Mouse (Mus musculus): ENCODE results near the gene Rnf220. TPM values are rescaled to one million over a fixed set of nuclear protein-coding genes. Genes with fewer than 3 reads are reported as not detected.

Gene Rnf220
- polyA plus RNA-seq, 1 experiment from 2014 or later: 17.3 TPM

GRCm38 (mm10) chr4:117535496-117536200 lies 38.8 kb upstream of the Rnf220 start:
- DNase-seq (no peak), ATAC-seq (no peak)
- Histone ChIP-seq H3K36me3 (replicated peaks; ENCODE audit: insufficient read depth, low read length) (no peaks in the 10 kb centered on the region), H3K27ac (ENCODE audit: low read depth) (no peak overlapping the region), H3K9ac (replicated peaks) (no peak overlapping the region), H3K4me2 (ENCODE audit: low read depth, low read length) (no peak overlapping the region), H3K27me3 (ENCODE audit: insufficient read depth, low read length) (no peaks in the 10 kb centered on the region), H3K4me1 (ENCODE audit: insufficient read depth) (no peaks in the 10 kb centered on the region; the same call in 1 of the 2 replicates), H3K4me3 (ENCODE audit: low read depth, low read length) (no peak overlapping the region), H3K9me3 (ENCODE audit: low read length) (no peaks in the 10 kb centered on the region)
- no peak for TF ChIP-seq EP300 (IDR thresholded peaks at IDR 0.05; ENCODE audit: low read depth)
- no peak for TF ChIP-seq CTCF (IDR thresholded peaks at IDR 0.05; ENCODE audit: low read depth)
- 30% methylated on average over 9 of the region's 9 CpGs for WGBS (ENCODE audit: insufficient replicate concordance)

GRCm38 (mm10) chr4:117529843-117530242 lies 33.0 kb upstream of the Rnf220 start:
- Histone ChIP-seq H3K9me3 (ENCODE audit: low read length) (no peaks in the 10 kb centered on the region), H3K4me3 (ENCODE audit: low read depth, low read length) (no peak overlapping the region), H3K27ac (ENCODE audit: low read depth) (no peak overlapping the region), H3K36me3 (replicated peaks; ENCODE audit: insufficient read depth, low read length) (no peaks in the 10 kb centered on the region), H3K4me2 (ENCODE audit: low read depth, low read length) (no peak overlapping the region), H3K27me3 (ENCODE audit: insufficient read depth, low read length) (0 out of 2 replicates have a peak, but pooled peaks cover 3% of the 10 kb centered on the region), H3K9ac (replicated peaks) (no peak overlapping the region), H3K4me1 (ENCODE audit: insufficient read depth) (no peaks in the 10 kb centered on the region)
- ATAC-seq (no peak), DNase-seq (no peak)
- 66% methylated on average over 4 of the region's 4 CpGs for WGBS (ENCODE audit: insufficient replicate concordance)
- no peak for TF ChIP-seq EP300 (IDR thresholded peaks at IDR 0.05; ENCODE audit: low read depth)
- no peak for TF ChIP-seq CTCF (IDR thresholded peaks at IDR 0.05; ENCODE audit: low read depth)

DNA sequence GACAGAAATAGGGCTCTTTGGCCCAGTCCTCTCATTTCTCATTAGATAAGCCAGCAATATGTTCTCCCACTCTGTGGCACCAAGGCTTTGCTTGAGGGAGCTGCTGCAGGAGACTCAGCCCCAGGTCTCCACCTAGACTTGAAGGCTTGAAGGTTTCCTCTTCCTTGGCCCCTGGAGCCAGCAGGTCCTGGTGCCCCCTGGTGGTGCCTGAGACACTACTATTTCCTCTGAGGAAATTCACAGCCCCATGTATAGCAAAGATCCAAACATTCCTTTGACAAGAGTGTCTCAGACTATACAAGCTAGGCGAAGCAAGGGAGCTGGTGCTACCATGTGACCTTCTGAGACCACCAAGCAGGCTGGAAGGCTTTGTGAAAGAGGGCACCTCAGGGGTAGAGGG lies 31.1 kb upstream of the Rnf220 start:
- H3K4me3 ChIP-seq (ENCODE audit: low read depth, low read length): no peak overlapping the region
- 0 out of 2 replicates have a peak, but pooled peaks cover 3% of the 10 kb centered on the region for H3K27me3 ChIP-seq (ENCODE audit: insufficient read depth, low read length)
- no peak overlapping the region for H3K4me2 ChIP-seq (ENCODE audit: low read depth, low read length)
- no peak overlapping the region for H3K27ac ChIP-seq (ENCODE audit: low read depth)
- no peak overlapping the region for H3K9ac ChIP-seq (replicated peaks)
- H3K4me1 ChIP-seq (ENCODE audit: insufficient read depth): no peaks in the 10 kb centered on the region
- DNase-seq: peak; percentile 65
- WGBS (ENCODE audit: insufficient replicate concordance): 17% methylated on average over 1 of the region's 1 CpGs
- no peaks in the 10 kb centered on the region for H3K36me3 ChIP-seq (replicated peaks; ENCODE audit: insufficient read depth, low read length)
- no peak for ATAC-seq
- H3K9me3 ChIP-seq (ENCODE audit: low read length): no peaks in the 10 kb centered on the region
- TF ChIP-seq EP300 (IDR thresholded peaks at IDR 0.05; ENCODE audit: low read depth) (no peak), CTCF (IDR thresholded peaks at IDR 0.05; ENCODE audit: low read depth) (peak; percentile 80)

- Histone ChIP-seq H3K4me2 (ENCODE audit: low read depth, low read length) (no peak overlapping the region), H3K4me3 (ENCODE audit: low read depth, low read length) (no peak overlapping the region), H3K27ac (ENCODE audit: low read depth) (no peak overlapping the region), H3K27me3 (ENCODE audit: insufficient read depth, low read length) (0 out of 2 replicates have a peak, but pooled peaks cover 6% of the 10 kb centered on the region), H3K36me3 (replicated peaks; ENCODE audit: insufficient read depth, low read length) (no peaks in the 10 kb centered on the region), H3K9ac (replicated peaks) (no peak overlapping the region), H3K4me1 (ENCODE audit: insufficient read depth) (no peaks in the 10 kb centered on the region), H3K9me3 (ENCODE audit: low read length) (no peaks in the 10 kb centered on the region)
- no peak for DNase-seq
- no peak for ATAC-seq
- WGBS (ENCODE audit: insufficient replicate concordance): 72% methylated on average over 9 of the region's 9 CpGs
- TF ChIP-seq CTCF (IDR thresholded peaks at IDR 0.05; ENCODE audit: low read depth): no peak
- no peak for TF ChIP-seq EP300 (IDR thresholded peaks at IDR 0.05; ENCODE audit: low read depth)
These were observed 30.5 kb upstream of the Rnf220 start for GRCm38 (mm10) chr4:117527116-117527899.

- 0 out of 2 replicates have a peak, but pooled peaks cover 6% of the 10 kb centered on the region for H3K27me3 ChIP-seq (ENCODE audit: insufficient read depth, low read length)
- no peak for DNase-seq
- H3K4me3 ChIP-seq (ENCODE audit: low read depth, low read length): no peak overlapping the region
- H3K27ac ChIP-seq (ENCODE audit: low read depth): no peak overlapping the region
- WGBS (ENCODE audit: insufficient replicate concordance): 60% methylated on average over 5 of the region's 5 CpGs
- ATAC-seq: no peak
- TF ChIP-seq EP300 (IDR thresholded peaks at IDR 0.05; ENCODE audit: low read depth) (peak; percentile 49; the same call in 1 of the 2 replicates), CTCF (IDR thresholded peaks at IDR 0.05; ENCODE audit: low read depth) (no peak)
- no peaks in the 10 kb centered on the region for H3K36me3 ChIP-seq (replicated peaks; ENCODE audit: insufficient read depth, low read length)
- H3K4me2 ChIP-seq (ENCODE audit: low read depth, low read length): no peak overlapping the region
- H3K9me3 ChIP-seq (ENCODE audit: low read length): no peaks in the 10 kb centered on the region
- H3K9ac ChIP-seq (replicated peaks): no peak overlapping the region
- no peaks in the 10 kb centered on the region for H3K4me1 ChIP-seq (ENCODE audit: insufficient read depth)
These were observed 29.1 kb upstream of the Rnf220 start for GRCm38 (mm10) chr4:117525990-117526389.

DNA sequence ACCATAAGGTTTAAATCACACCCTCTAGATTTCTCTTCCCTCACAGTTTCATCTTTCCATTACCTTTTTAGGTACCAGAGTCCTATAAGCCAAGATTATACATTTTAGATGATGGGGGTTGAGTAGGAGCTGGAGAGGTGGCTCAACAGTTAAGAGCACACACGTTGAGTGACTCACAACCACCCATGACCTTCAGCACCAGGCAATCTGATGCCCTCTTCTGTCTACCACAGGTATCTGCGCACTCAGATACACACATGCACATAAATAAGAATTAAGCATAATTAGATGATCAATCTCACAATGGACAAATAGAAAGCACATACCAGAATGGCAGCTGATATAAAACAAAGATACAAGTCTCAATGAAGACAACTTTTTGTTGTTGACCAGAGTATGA lies 24.5 kb upstream of the Rnf220 start:
- ATAC-seq (no peak), DNase-seq (no peak)
- TF ChIP-seq CTCF (IDR thresholded peaks at IDR 0.05; ENCODE audit: low read depth): peak; percentile 39
- no peak for TF ChIP-seq EP300 (IDR thresholded peaks at IDR 0.05; ENCODE audit: low read depth)
- Histone ChIP-seq H3K9ac (replicated peaks) (no peak overlapping the region), H3K36me3 (replicated peaks; ENCODE audit: insufficient read depth, low read length) (no peaks in the 10 kb centered on the region), H3K4me3 (ENCODE audit: low read depth, low read length) (no peak overlapping the region), H3K27ac (ENCODE audit: low read depth) (no peak overlapping the region), H3K4me1 (ENCODE audit: insufficient read depth) (no peaks in the 10 kb centered on the region), H3K9me3 (ENCODE audit: low read length) (no peaks in the 10 kb centered on the region), H3K4me2 (ENCODE audit: low read depth, low read length) (no peak overlapping the region), H3K27me3 (ENCODE audit: insufficient read depth, low read length) (0 out of 2 replicates have a peak, but pooled peaks cover 3% of the 10 kb centered on the region)
- 52% methylated on average over 2 of the region's 2 CpGs for WGBS (ENCODE audit: insufficient replicate concordance)

Data from liver, postnatal 0 days (tissue).